Mouse (Mus musculus) kidney, embryonic 16.5 days (tissue): Measurements from ENCODE around the gene T. TPM values are rescaled to one million over a fixed set of nuclear protein-coding genes. Genes with fewer than 3 reads are reported as not detected.
A peak's percentile ranks its signal among the peaks of the same experiment; 100 is the strongest.
"Not testable (repeated sequence)": the region's sequence is repeated elsewhere in the genome, so short reads cannot be mapped to it uniquely, and the experiment has no call there.

Source experiments
- ATAC-seq: fragments of 200-750 bp; cut with Nextera tagmentation; 2 replicates; pipeline ENCODE4 v1.8.0; 2017; ENCODE audit warnings: moderate TSS enrichment; ENCODE audit not compliant: low FRiP score, low TSS enrichment
- H3K27ac ChIP-seq: fragments of 300-500 bp; sonication (generic); 2 replicates; pipeline ENCODE4 v1.5.1; 2014; ENCODE audit warnings: low read length
- H3K27me3 ChIP-seq: fragments of 300-500 bp; sonication (generic); 2 replicates; pipeline ENCODE4 v1.6.1; 2014; ENCODE audit warnings: low read length, control low read depth, mixed read lengths; ENCODE audit not compliant: insufficient read depth
- H3K36me3 ChIP-seq: fragments of 300-500 bp; sonication (generic); 2 replicates; pipeline ENCODE4 v1.6.1; 2014; ENCODE audit warnings: low read length, control low read depth, mixed read lengths; ENCODE audit not compliant: insufficient read depth
- H3K4me1 ChIP-seq: fragments of 300-500 bp; sonication (generic); 2 replicates; pipeline ENCODE4 v1.6.1; 2014; ENCODE audit warnings: low read length, control low read depth, mixed read lengths; ENCODE audit not compliant: insufficient read depth
- H3K4me2 ChIP-seq: fragments of 300-500 bp; sonication (generic); replicated peaks from 2 replicates; pipeline ENCODE4 v1.6.1; 2014; ENCODE audit warnings: low read depth, low read length
- H3K4me3 ChIP-seq: fragments of 300-500 bp; sonication (generic); 2 replicates; pipeline ENCODE4 v1.5.1; 2014; ENCODE audit warnings: mild to moderate bottlenecking, low read length
- H3K9ac ChIP-seq: fragments of 300-500 bp; sonication (generic); replicated peaks from 2 replicates; pipeline ENCODE4 v1.6.1; 2014; ENCODE audit warnings: low read length
- H3K9me3 ChIP-seq: fragments of 300-500 bp; sonication (generic); 2 replicates; pipeline ENCODE4 v1.6.1; 2016; ENCODE audit warnings: low read length, control low read depth
- WGBS: fragments of 180-500 bp; shearing (Covaris S2); extraction: QIAGEN DNeasy Blood & Tissue Kit; methylation state at CpG from one replicate; pipeline ENCODE4 v1.1.7; 2014; 5-methylcytosine and 5-hydroxymethylcytosine counted together
- polyA plus RNA-seq: library from polyadenylated mRNA; unstranded; fragments of >200 nt; fragmentation: Nextera tagmentation; extraction: Ambion mirVana; gene quantifications from 2 replicates; pipeline ENCODE4 v1.2.1, GENCODE M21; 2015

Gene T
- polyA plus RNA-seq, 1 experiment from 2014 or later: 0.10 TPM

DNA sequence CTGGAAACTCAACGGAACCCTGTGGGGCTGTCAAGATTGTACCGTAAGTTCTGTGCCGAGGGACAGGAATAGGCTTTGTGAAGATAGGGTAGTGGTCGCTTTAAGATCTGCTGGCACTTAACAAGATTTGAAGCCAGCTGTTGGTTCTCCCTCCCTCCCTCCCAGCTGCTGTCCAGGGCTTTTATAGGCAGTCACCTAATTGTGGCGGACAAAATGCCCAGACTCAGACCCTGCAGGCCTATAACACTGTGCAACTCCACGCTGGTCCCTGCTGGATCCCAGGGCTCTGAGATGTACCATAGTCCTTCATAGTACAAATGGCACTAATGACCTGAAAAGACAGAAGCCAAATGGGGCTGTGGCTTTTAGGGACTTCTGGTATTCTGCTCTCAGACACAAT, 27.9 kb upstream of the T start:
- no peak overlapping the region for H3K27ac ChIP-seq
- H3K4me3 ChIP-seq: no peak overlapping the region
- 35% methylated on average over 6 of the region's 6 CpGs for WGBS
- H3K27me3 ChIP-seq: no peaks in the 10 kb centered on the region
- H3K4me2 ChIP-seq: no peak overlapping the region
- 0 out of 2 replicates have a peak overlapping the region, but pooled peaks have one; percentile 22 for H3K9ac ChIP-seq
- ATAC-seq: no peak
- peaks cover 12% of the 10 kb centered on the region for H3K4me1 ChIP-seq
- no peaks in the 10 kb centered on the region for H3K9me3 ChIP-seq
- H3K36me3 ChIP-seq: no peaks in the 10 kb centered on the region

DNA sequence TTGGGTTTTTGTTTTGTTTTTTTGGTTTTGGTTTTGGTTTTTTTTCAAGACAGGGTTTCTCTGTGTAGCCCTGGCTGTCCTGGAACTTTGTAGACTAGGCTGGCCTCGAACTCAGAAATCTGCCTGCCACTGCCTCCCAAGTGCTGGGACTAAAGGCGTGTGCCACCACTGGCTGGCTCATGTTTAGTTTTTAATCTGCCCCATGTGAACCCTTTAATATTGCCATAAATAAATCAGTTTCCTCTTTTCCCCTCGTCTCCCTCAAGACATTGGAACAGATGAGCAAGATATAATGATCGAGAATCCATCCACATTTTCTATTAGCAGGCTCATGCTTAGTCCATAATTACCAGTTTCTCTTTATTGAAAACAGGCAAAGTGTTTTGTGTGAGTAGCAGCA, 26.2 kb upstream of the T start:
- H3K4me2 ChIP-seq, H3K4me3 ChIP-seq, H3K9ac ChIP-seq, H3K27ac ChIP-seq, H3K9me3 ChIP-seq, H3K27me3 ChIP-seq, H3K36me3 ChIP-seq, ATAC-seq: not testable (repeated sequence)
- 74% methylated on average over 4 of the region's 4 CpGs for WGBS
- peaks cover 12% of the 10 kb centered on the region for H3K4me1 ChIP-seq

DNA sequence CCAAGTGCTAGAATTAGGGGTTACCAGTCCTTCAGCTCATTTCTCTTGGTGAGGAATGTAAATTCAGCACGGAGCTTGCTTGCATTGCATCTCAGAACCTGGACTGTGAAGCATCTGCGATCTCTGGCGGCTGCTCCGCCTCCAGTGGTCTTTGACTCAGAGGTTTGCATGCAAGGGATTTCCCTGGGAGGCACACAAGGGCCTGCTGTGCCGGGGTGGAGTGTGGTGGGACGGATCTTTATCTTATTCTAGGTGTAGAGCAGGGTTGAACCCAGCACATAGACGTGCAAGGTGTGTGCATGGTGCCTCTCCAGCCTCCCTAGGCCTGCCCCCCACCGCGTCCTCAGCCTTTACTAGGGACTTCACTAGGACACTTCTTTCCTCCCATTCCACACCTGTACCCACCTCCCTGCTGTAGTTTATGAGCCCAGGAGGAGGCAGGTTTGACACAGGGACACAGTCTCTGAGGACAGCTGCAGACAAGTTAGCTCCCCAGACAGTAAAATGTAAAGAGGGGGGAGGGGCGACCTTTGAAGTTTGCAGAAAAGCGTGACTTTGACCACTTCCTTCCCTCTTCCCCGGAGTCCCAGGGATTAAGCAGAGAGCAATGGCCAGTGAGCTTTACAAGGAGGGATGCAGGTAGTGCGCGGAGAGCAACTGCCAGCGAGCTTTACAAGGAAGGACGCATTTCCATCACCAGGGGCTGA, 25.5 kb upstream of the T start:
- Histone ChIP-seq H3K27ac (no peak overlapping the region), H3K36me3 (no peaks in the 10 kb centered on the region), H3K9ac (0 out of 2 replicates have a peak overlapping the region, but pooled peaks have one; percentile 29), H3K4me2 (peak overlapping the region; percentile 18; the same call in 1 of the 2 replicates), H3K4me1 (peaks cover 12% of the 10 kb centered on the region), H3K4me3 (no peak overlapping the region), H3K27me3 (no peaks in the 10 kb centered on the region), H3K9me3 (no peaks in the 10 kb centered on the region)
- 11% methylated on average over 16 of the region's 16 CpGs for whole genome bisulfite sequencing
- peak; percentile 37; the same call in 1 of the 2 replicates for ATAC-seq

DNA sequence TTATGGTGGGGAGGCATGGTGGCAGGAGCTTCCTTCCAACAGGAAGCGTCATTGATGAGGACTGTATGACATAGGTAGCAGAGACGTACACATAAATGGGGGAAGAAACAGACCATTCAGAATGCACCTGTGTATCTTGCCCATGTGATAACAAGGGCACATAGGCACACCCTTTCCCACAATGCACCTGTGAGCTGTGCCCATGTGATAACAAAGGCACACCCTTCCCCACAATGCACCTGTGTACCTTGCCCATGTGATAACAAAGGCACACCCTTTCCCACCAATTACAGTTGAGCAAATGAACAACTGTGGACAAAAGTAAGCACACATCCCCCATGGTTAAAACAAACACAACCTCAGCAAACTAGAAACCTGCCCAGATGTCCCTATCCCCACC, 23.9 kb upstream of the T start:
- Histone ChIP-seq H3K4me1 (peaks cover 20% of the 10 kb centered on the region), H3K4me3 (no peak overlapping the region), H3K27ac (no peak overlapping the region), H3K9ac (no peak overlapping the region), H3K27me3 (no peaks in the 10 kb centered on the region), H3K4me2 (no peak overlapping the region), H3K9me3 (no peaks in the 10 kb centered on the region), H3K36me3 (no peaks in the 10 kb centered on the region)
- WGBS: 80% methylated on average over 2 of the region's 2 CpGs
- ATAC-seq: no peak

DNA sequence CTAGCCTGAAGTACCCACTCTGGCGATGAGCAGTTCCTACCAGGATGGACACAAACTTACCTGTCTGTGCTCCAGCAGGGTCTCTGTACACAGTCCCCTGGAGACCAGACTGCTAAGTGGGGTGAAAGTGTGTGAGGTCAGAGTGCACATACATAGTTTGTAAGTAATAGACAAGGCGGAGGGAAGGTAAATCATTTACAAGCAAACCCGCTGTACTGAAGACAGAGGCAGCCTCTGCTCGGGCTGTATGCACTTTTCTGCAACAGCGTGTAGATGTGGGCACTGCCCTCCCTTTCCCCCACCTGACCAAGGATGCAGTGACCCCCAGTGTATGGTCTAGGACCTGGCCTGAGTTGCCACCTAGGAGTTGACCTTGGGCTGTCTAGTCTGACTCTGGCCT, 20.6 kb upstream of the T start:
- Histone ChIP-seq H3K9ac (no peak overlapping the region), H3K4me1 (peaks cover 22% of the 10 kb centered on the region), H3K4me3 (no peak overlapping the region), H3K4me2 (no peak overlapping the region), H3K27ac (no peak overlapping the region), H3K36me3 (no peaks in the 10 kb centered on the region), H3K27me3 (no peaks in the 10 kb centered on the region), H3K9me3 (no peaks in the 10 kb centered on the region)
- ATAC-seq: peak; percentile 73
- 56% methylated on average over 5 of the region's 5 CpGs for WGBS

DNA sequence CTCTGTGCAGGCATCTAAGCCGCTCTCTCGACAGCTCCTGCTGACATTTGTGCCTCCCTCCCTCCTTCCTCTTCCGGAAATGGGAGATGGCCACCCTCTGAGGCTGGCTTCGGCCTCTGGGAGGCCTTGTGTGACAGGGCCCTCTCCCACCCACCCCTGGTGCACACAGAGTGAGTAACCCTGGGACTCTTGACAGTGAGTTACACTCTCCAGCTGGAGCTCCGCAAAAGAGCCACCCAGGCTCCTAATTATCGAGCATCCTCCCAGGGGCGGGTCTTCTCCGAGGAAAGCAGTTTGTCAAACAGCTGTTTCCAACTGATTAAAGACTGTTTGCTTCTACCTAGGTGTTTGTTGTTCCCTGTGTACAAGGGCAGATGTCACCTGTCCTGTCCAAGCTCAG, 18.7 kb upstream of the T start:
- WGBS: 17% methylated on average over 8 of the region's 8 CpGs
- Histone ChIP-seq H3K36me3 (no peaks in the 10 kb centered on the region), H3K9me3 (no peaks in the 10 kb centered on the region), H3K4me3 (no peak overlapping the region), H3K4me2 (no peak overlapping the region), H3K27me3 (no peaks in the 10 kb centered on the region), H3K9ac (no peak overlapping the region; the same call in 1 of the 2 replicates), H3K27ac (no peak overlapping the region), H3K4me1 (peaks cover 14% of the 10 kb centered on the region; the same call in 1 of the 2 replicates)
- ATAC-seq: peak; percentile 85

DNA sequence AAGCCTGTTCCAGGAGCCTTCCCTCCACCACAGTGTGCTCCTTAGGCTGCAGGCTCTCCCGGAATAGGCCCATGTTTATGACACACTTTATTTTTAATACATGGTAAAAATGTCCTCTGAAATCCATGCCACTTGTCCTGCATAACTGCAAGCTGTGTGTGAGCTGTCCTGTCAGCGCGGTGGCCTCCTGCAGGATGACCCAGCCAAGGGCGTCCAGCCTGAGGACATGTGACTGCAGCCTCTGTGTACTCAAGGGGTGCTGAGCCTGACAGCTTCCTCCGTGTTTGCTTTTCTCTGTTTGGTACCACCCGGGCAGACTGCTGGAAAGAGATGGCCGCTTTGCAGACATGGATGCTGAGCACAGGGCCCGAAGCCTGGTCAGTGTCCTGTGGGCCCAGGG, 17.4 kb upstream of the T start:
- Histone ChIP-seq H3K27me3 (no peaks in the 10 kb centered on the region), H3K9me3 (no peaks in the 10 kb centered on the region), H3K27ac (no peak overlapping the region), H3K36me3 (no peaks in the 10 kb centered on the region), H3K4me2 (no peak overlapping the region), H3K9ac (no peak overlapping the region), H3K4me1 (peaks cover 14% of the 10 kb centered on the region; the same call in 1 of the 2 replicates), H3K4me3 (no peak overlapping the region)
- 60% methylated on average over 8 of the region's 8 CpGs for WGBS
- no peak for ATAC-seq

DNA sequence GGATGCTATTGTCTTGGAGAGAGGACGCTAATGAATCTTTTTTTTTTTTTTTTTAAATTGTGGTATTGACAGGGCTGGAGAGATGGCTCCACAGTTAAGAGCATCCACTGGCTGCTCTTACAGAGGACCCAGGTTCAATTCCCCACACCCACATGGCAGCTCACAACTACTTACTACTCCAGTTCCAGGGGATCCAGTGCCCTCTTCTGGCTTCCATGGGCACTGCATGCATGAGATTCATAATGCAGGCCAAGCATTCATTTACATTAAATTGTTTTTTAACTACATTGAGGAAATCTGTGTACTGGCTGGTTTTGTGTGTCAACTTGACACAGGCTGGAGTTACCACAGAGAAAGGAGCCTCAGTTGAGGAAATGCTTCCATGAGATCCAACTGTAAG, 13.5 kb upstream of the T start:
- H3K9me3 ChIP-seq: 0 out of 2 replicates have a peak, but pooled peaks cover 2% of the 10 kb centered on the region
- no peak for ATAC-seq
- WGBS: 53% methylated on average over 1 of the region's 1 CpGs

DNA sequence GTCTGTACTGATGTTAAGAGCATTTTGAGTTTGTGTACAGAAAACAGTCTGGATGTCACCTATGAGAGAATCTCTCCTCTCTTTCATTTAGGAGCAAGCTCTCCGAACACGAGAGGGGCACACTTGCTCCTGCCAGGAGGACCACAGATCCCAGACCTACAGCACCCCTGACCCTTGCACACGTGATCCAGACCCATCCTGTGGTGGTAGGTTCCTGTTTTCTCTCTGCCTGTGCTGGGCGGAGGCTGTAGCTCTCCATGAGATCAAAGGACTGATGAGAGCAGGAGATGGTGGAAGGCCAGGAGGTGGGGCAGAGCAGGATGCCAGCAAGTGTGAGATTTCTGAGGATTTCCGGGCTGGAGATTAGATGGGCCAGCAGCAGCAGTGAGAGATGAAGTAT, 12.7 kb upstream of the T start:
- Histone ChIP-seq H3K36me3 (no peaks in the 10 kb centered on the region), H3K27ac (no peak overlapping the region), H3K9me3 (0 out of 2 replicates have a peak, but pooled peaks cover 2% of the 10 kb centered on the region), H3K4me3 (no peak overlapping the region), H3K9ac (no peak overlapping the region), H3K4me1 (no peaks in the 10 kb centered on the region), H3K4me2 (no peak overlapping the region), H3K27me3 (no peaks in the 10 kb centered on the region)
- ATAC-seq: no peak
- 21% methylated on average over 5 of the region's 5 CpGs for WGBS

More for the DNA sequence above, 13.5 kb upstream of the T start:
- Histone ChIP-seq H3K36me3 (no peaks in the 10 kb centered on the region), H3K27me3 (no peaks in the 10 kb centered on the region), H3K4me3 (no peak overlapping the region), H3K4me1 (0 out of 2 replicates have a peak, but pooled peaks cover 2% of the 10 kb centered on the region), H3K4me2 (no peak overlapping the region), H3K9ac (no peak overlapping the region), H3K27ac (no peak overlapping the region)

DNA sequence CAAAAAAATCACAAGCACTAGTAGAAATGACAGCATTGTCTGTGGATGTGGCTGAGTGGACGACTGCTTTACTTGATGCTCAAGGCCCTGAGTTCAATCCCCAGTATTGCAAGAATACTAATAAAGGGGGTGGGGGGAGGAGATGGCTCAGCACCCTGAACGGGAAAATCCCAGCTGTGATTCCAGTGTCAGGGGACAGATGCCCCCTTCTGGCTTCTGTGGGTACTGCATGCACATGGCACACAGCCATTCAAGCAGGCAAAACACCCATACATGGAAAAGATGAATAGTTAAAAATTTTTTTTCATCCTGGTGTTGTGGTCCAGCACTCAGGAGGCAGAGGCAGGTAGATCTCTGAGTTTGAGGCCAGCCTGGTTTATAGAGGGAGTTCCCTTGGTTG, 10.9 kb upstream of the T start:
- WGBS: 62% methylated on average over 2 of the region's 2 CpGs
- H3K9me3 ChIP-seq: 0 out of 2 replicates have a peak, but pooled peaks cover 2% of the 10 kb centered on the region
- H3K36me3 ChIP-seq: no peaks in the 10 kb centered on the region
- H3K27ac ChIP-seq: no peak overlapping the region
- no peak for ATAC-seq
- H3K4me1 ChIP-seq: no peaks in the 10 kb centered on the region
- H3K27me3 ChIP-seq: peaks cover 14% of the 10 kb centered on the region
- H3K4me3 ChIP-seq: no peak overlapping the region
- H3K9ac ChIP-seq: no peak overlapping the region
- H3K4me2 ChIP-seq: no peak overlapping the region
